Mouse (Mus musculus): ENCODE results near the gene Islr. TPM values are rescaled to one million over a fixed set of nuclear protein-coding genes. Genes with fewer than 3 reads are reported as not detected.

Gene Islr
- polyA plus RNA-seq, 3 experiments from 2014 or later: 0.84 to 1.5 TPM; not detected in 1

DNA sequence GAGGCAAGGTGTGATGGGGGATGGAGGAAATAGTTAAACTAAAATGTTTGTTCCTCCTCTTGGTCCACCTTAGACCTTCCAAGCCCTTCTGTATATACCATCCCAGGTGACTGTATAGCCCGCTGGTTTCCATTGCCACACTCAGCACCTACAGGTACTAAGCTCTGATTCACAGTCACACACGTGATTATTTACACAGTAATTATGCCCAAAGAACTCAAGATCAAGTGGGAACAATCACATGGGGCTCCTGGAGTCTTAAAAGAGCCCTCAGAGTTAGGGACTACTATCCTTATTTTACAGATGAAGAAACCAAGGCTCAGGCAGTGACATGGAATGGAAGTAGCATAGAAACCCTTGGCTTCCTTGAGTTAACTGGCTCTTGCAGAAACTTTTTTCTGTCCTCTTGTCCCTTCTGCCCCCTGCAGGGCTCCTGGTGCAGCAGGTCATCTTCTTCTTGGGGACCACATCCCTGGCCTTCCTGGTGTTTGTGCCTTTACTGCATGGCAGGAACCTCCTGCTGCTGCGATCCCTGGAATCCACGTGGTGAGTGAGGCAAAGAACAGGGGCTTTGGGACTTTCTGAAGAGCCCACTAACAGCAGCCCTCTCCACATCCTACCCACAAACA lies 53.3 kb downstream of the Islr start:
- ATAC-seq: no peak

DNA sequence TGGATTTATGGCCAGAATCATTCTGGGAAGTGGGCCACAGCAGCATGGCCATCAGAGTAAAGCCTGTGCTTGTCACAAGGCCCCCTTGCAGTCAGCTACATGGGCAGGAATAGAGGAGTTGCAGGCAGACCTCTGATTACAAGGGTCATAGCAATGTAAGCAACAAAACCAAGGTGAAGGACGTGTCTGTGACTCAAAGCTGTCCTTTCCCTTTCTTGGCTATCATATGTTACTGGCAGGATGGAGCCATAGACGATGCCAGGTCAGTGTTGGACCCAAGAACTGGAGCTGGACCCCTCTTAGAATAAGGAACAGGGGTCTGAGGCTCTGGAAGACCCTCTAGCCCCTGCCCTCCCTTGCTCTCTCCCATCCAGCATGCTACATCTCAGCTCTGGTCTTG lies 55.3 kb downstream of the Islr start:
- no peak for ATAC-seq

DNA sequence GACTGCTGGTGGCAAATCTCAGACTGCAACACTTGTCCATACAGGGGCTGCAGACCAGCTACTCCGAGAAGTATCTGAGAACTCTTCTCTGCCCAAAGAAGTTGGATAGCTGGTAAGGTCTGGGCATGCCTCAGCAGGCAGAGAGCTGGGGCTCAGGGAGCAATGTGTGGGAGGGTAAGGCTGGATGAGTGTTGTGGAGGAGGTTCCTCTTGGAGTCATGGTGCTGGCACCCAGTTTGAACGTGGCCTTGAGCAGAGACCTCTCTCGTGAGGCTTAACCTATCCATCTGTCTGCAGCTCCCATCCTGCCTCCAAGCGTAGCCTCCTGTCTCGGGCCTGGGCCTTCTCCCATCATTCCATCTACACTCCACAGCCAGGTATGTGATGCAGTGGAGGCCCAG lies 58.7 kb downstream of the Islr start:
- ATAC-seq: no peak

DNA sequence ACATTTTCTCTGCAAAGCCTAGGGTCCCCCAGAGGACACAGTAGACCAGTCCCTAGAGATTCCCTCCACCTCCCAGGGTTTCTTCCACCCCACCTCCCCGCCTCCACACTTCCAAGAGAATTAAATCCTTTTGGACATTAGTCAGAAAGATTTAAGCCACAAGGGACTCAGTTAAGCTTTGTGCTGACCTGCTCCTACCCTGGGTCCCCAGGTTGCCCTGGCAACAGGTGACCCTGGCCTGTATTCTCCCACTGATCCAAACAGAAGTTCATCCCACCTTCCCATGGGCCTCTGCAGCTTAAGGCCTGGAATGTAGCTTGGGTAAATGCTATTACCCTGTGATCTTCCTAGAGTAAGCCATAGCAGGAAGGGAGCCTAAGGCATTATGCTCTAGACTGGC lies 59.4 kb downstream of the Islr start:
- no peak for ATAC-seq

DNA sequence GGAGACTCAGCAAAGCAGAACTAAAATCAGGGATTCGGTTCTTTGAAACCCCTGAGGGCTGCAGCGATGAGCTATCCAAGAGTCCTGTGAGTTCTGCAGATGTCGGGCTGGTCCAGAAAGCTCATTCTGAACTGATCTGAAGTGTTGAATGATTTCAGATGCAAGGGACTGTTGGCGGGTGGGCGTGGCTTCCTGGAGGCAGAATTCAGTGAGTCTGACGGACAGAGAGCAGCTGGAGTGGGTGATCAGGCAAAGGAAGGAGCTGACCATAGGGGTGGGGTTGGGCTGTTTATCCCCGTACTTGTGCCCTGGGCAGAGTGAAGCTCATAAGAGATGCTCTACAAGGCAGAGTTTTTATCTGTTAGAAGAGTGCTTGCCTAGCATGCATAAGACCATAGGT lies 60.7 kb downstream of the Islr start:
- no peak for ATAC-seq

DNA sequence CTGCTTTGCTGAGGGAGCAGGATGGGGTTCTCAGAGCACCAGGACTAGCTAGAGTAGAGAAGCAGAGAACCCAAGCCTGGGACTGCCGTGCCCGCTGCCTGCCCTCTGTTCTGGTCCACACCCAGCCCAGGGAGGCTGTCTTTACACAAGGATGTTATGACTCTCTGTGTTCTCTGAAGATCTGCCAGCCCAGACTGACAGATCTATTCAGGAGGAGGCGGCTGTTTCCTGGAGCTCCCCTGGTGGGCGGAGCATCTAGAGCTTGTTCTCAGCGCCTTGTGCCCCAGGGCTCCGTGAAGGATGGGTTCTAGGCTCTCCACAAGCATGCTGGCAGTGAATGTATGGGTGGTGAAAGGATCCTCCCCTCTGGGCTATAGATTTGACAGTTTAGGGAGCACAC lies 64.2 kb downstream of the Islr start:
- peak; percentile 97 for ATAC-seq

DNA sequence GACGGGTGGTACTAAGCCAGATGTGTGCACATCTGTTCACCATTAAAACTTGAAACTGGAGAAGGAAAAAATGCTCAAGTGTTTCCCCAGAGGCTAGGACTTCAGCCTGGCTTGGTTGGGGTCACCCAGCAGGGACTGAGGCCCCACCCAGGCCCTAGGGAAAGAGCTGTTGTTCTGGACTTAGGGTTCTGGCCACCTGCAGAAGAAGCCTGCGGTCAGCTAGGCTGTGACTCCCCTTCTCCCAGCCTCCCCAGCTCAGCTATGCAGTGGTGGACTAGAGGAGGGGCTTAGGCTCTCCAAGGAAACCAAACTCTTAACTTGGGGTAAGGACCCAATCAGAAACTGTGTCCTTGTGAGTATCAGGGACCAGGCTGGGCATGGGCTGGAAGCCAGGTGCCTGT lies 68.2 kb downstream of the Islr start:
- no peak for ATAC-seq

DNA sequence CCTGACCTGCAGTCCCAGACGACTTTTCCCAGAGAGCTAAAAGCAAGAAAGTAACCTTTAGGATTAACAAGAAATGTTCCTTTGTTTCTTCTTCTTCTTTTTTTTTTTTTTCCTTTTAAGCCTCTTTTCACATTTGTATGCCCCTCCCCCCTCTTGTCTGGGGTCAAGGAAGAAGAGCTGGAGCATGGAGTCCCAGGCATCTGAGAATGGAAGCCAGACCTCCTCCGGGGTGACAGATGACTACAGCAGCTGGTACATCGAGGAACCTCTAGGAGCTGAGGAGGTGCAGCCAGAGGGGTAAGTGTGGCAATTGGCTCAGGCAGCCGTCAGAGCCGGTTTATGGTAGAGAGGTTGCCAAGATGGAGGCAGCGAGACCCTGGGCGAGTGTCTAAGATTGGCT lies 69.2 kb downstream of the Islr start:
- ATAC-seq: no peak

DNA sequence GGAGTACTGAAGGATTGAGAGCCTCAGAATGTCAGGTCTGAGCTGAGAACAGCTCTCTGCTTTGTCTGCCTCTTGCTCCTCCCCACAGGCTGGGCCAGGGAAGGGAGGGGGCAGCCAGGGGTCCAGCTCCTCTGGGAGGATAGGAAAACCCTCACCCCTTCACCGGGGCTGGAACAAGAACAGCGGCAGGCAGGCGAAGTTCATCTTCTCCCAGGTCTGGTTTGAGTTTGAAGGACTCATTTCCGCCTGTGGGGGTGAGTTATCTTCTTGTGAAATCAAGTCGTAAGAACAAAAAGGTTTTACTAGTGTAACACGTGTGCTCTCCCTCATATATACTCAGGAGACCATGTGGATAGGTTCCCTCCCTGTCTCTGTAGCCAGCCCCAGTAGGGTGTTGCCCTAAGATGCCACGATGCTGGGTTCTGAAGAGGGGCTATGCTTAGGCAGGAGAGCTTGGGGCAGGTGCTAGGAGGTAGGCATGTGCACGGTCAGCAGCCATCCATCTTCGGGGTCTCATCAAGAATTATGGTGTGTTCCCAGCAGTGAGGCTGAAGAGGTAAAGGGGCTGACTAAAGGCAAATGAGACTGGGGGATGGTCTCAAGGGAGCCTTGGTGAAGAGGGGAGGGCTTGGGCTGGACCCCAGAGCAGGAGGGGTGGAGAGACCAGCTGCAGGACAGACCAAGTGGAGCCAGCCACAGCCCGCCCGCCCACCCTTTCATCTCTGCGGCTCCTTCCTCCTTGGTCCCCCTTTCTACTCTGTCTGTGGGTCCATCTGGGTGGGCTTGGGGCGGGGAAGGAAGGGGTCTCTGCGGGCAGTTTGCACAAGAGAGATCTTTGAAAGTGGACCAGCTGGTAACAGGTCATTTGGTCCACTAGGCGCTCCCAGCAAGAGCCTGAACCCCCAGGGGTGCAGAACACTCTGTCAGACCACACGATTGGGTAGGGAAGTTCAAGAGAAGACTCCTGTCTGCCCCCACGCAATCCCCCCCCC lies 69.9 kb downstream of the Islr start:
- ATAC-seq: peak; percentile 79

DNA sequence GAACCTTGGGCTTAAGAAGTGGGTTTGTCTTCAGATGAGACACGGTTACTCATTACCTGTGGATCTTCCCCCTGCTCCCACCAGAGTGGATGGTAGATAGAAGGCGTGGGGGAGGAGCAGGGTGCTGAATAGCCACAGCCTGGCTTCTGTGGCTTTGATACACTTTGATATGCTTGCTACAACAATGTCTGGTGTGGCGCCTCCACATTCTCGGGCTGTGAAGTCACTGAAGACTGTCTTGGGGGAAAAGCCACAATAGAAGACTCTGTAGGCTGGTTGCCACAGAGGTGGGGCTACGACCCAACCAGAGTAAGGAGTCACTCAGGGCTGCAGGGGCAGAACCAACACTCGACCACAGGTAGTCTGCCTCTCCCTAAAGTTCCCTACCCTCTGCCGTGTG lies 72.4 kb downstream of the Islr start:
- ATAC-seq: no peak

DNA sequence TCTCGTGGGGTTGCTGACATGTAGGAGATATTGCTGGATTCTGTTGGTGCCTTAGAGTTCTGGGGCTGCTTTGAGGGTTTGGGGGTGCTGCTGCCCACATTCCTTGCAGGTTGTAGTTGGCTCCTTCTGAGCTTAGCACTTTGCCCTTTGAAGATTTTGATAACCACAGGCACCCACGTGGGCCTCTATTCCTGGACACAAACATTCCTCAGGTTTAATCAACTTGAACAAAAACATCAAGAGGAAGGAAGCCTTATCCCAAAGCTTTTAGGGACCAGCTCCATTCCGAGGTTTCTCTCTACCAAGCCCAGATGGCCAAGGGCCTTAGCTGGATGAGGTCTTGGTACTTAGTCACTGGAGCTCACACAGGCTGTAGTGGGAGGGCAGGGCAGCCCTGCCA lies 73.2 kb downstream of the Islr start:
- no peak for ATAC-seq

DNA sequence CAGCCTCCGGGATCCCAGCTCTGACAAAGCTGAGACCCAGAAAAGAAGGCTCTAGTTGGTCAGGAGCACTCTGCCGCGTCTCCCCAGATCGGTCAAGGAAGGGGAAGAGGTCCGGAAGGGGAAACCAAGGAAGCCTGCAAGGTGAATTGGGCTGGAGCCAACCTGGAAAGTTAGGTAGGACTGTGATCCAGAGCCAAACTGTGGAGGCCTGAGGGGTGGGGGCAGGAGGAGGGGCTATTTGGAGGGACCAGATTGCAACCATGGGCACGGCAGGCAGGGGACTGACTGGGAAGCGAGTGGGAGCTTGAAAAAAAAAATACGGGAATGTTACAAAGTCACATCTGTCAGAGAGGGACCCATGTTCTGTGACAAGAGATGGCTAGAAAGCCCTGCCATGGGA lies 74.6 kb downstream of the Islr start:
- ATAC-seq: no peak

DNA sequence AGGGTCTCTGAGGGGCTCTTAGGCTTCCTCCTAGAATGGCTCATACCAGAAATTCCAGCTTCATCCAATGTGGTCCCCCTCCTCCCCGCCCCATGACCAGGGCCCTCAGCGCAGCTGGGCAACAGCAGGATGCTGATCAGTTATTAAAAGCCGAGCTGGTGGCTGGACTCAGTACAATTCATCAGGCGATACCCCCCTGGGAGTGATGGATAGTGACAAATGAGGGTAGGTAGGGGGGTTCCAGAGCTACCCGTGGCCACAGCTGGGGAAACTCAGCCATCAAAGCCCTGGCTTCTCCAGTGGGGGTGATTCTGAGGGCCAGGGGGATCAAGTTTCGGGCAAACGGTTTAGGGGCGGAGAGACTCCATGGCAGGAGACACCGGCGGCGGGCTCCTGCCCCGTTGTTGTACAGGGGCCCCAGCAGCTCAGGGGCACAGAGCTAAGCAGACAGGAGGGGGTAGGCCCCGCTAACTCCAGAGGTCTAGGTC lies 75.1 kb downstream of the Islr start:
- no peak for ATAC-seq

DNA sequence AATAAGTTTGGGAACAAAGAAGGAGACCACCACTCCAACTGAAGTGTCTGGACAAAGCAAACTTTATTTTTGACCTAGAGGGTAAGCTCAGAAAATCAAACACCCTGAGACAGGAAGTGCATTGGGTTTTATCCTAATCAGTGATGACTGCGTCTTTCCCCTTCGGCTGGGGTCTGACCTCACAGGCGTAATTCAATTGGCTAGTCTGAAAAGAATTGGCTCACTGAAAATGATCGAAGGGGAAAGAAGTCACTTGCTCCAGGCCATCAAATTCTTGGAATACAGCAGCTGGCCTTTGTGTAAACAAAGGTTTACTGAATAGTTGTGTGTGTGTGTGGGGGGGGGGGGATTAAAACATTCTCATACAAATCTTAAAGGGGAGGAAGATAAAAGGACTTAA lies 78.3 kb downstream of the Islr start:
- no peak for ATAC-seq

DNA sequence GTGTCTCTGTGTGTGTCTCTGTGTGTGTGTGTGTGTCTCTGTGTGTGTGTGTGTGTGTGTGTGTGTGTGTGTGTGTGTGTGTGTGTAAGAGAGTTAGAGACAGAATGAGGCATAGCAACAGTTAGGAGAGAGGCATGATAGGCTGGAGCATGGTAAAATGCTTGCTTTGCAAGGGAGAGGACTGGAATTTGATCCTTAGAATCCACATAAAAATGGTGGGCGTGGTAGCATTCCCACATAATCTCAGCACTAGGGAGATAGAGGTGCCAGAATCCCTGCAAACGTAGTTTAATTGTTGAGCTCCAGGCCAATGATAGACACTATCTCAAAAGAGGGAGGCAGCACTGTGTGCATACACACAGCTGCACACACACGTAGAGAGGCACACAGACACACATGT lies 79.0 kb downstream of the Islr start:
- ATAC-seq: no peak

DNA sequence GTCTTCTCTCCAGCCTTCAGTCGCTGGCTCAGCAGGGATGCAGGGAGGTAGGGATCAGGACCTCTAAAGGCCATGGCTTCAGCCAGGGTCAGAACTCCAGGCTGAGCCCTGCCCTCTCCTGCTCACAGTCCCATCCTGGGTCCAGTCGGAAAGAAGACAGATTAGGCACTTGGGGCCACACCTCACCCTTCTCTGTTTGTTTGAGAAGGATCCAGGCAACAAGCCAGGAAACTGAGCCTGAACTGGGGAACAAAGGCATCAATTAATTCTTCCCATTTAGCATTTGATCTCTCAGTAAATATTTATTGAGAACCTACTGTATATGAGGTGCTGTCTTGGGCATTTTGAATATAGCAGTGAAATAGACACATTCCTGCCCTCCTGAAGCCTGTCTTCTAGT lies 85.4 kb downstream of the Islr start, which contains the start of gene Ccdc33:
TSS of gene Ccdc33 (minus strand) at position 153 of the 400 bp plus-strand sequence.
- no peak for ATAC-seq

DNA sequence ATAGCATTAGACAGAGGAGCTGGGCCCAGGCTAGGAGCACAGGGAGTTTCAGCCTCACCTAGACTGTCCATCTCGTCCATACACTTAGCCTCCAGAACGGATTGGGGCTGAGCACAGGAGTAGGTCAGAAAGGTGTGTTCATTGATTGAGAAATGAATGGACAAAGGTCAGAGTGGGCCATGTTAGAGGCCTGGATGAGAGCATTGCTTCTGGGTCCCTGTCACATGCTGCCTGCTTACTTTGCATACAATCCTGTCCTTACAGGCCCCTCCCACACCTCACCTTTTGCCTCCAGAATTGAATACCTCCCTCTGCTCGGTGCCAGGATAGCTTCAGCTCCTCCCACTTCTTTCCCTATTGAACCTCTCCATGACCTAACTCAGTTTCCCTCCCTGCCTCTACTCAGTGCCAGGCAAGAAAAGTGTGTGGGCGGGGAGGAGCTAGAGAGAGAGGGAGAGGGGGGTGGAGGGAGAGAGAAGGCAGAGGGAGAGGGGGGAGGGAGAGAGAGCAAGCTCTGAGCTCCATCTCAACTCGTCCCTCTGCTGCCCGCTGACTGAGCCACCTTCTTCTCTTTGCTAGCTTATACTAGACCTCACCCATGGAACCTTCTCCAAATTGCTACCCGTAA lies 88.0 kb downstream of the Islr start:
- no peak for ATAC-seq

DNA sequence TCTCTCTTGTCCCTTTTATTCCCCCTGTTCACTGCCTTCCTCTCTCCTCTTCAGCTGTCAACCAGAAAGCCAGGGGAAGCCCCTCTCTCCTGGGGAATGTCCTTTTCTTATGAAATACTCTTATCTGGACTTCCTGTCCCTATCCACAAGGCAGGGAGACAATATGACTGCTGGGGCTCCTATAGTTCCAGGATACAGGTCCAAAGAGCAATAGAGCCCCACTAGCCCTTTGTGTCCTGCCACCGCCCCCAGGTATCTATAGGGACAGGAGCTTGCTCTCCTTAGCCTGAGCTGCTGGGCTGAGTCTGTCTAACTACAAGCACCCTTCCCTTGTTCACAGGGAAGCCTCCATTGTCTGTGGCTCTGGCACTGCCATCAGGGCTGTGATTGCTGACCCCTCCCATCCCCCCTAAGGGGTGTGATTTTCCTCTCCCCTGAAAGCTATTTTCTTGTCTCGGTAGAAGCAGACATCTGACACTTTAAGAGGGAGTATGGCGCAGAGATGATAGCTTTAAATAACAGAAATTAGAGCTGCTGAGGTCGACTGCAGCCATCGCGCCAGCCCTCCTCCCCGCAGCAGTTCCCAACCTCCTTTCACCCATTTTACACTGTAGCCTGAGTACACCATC lies 88.7 kb downstream of the Islr start:
- ATAC-seq: no peak

DNA sequence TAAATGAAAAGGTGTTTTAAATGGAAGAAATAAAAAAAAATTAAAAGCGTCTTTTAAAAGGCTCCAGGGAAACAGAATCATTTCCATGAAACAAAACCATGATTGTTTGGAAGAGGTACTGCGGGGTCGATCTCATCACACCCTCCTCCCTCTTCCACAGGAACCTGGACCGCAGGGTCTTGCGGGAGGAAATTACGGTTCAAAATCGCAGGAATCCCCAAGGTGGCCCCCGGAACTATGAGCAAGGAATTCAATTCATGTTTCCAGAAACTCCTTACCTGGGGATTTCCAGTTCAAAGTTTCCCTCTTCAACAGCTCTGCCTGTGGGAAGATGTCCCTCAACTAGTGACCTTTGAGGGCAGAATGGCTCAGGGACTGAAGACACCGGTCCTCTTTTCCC lies 90.1 kb downstream of the Islr start:
- no peak for ATAC-seq

DNA sequence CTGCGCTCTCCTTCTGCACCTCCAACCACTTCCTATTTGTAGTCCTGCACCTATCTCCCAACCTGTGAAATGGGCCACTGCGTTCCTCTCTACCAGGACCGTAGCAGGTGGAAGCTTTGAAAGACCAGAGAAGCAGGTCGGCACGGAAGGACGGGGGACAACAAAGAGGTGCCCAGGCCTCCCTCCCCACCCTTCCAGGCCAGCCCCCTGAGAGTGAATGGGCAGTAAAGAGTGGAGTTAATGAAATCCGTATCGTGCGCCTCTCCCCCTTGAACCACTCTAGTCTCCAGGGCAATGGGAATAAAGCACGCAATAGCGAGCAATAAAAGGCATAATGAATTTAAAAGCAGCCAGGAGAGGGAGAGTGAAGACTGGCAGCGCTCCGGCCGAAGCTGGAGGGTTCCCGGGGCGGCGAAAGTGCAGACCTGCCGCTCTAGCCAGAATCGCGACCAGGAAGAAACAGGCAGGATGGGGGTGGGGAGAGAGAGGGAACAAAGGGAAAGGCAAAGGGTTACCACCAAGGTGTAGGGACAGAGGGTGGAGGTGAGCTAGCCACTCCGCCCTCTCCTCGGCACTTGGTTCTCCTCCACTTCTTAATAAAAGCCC lies 90.7 kb downstream of the Islr start:
- no peak for ATAC-seq

DNA sequence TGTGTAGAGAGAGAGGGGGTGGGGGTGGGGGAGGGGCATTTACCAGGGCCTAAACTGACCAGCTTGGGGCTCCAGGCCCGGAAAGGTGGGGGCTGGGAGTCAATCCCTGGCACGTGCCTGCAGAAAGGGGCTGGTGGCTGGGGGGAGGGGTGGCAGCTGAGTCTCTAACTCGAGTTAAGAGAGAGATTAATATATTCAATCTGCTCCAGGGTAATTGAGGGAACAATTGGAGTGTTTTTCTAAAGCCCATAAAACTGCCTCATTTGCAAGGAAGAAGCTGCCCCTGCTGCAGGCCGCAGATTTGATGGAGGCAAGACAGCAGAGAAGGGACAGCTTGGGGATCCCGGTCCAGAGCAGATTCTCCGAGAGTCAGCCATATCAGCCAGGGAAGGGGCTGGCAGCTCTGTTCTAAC lies 91.2 kb downstream of the Islr start:
- ATAC-seq: no peak

DNA sequence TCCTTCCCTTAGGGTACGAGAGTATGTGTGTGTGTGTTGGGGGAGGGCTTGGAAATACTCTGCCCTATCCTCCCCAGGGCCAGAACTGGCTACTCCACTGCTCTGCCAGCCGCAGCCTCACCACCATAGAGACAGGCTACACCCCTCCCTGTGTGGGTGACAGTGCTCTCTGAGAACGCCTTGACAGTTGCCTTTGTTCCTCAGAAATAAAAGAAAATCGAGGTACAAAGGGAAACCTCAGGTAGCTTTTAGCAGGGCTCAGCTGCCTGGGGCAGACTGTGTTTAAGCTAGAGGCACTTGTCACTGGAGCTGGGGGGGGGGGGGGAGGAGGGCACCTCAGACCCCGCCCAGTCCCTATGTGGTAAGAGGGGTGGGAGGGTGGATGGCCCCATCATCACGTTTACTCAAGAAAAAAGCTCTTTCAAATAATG lies 91.8 kb downstream of the Islr start:
- peak; percentile 46 for ATAC-seq

All from inflammation-experienced regulatory T-cells, adult 6 months (primary cell).